Mouse (Mus musculus) monocyte, adult 5-6 weeks (primary cell): ENCODE data around the gene Prkd2. TPM values are rescaled to one million over a fixed set of nuclear protein-coding genes. Genes with fewer than 3 reads are reported as not detected.

ENCODE experiments used
- ATAC-seq: fragments of 153-309, 156-312 bp; replicated peaks from 2 replicates; pipeline ENCODE4 v1.8.0; 2017; ENCODE audit warnings: mild to moderate bottlenecking; ENCODE audit not compliant: low TSS enrichment, insufficient number of reproducible peaks, severe bottlenecking, poor library complexity, low FRiP score
- total RNA-seq: library from RNA; stranded (forward); fragments of 200-1000, 200-491, 200-594 nt; gene quantifications from 3 replicates; pipeline ENCODE4 v1.2.3, GENCODE M21; 2017

The Prkd2 gene
- 13.1 to 26.6 TPM (median 15.6 TPM) in 3 replicates for total RNA-seq

DNA sequence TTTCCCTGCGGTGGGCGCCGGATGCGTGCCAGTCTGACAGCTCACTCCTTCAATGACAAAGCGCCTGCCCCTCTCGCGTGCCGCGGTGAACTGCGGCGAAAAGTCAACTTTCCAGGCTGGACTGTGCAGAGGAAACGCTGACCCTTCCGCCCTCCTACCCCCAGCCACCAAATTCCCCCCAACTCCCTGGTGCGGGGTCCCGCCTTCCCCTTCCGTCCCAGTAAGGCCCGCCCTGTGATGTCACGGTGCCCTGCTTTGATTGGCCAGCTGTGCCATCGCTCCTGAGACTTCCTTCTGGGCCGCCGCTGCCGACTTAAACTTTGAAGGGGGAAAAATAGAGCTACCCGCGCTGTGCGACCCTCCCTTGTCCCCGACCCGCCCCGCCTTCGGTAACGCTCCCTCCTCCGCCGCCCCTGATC, at the start of gene Prkd2:
Prkd2 (plus strand) TSS at position 258 of the 419 bp plus-strand sequence.
- ATAC-seq, result peak; percentile 82

DNA sequence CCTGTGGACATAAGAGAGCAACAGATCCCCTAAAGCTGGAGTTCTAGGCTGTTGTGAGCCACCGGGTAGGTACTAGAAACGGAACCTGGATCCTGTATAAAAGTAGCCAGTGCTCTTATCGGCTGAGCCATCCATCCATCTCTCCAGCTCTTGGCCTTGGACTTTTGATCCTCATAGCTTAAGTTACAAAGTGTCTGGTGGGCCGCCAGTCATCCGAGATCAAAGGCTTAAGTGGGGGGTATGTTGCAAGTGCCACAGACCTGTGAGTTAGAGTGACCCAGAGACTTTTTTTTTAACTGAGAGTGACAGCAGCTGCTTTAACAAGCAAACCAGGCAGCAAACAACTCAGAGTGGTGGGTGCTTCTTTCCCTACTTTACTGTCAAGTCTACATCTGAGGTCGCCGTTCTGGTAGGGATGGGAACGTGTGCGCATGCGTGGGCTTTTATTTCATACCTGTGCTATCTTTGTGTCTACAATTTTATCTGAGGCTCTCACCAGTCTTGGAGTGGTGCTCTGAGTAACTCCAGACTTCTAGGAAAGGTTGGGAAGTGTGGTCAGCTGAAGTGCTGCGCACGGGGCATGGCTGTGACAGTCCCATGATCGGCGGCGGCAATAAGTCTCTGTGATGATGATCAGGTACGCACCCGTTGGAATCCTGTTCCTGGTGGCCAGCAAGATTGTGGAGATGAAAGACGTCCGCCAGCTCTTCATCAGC, 49.5 kb upstream of the Prkd2 start:
- ATAC-seq, result no peak

DNA sequence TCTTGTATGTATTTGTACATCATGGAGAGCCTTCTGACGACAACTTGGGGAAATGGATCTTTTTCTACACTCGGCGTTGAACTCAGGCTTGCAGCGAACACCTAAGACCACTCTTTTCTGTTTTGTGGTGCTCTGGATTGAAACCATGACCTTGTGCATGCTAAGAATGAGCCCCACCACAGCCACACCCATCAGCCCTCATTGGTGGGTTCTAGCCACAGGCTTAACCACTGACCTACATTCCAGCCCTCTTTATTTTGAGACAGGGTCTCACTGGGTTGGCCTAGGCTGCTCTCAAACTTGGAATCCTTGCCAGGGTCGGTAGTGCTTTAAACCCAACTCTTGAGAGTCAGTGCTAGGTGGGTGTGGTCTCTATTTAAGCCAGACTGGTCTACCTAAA, 47.8 kb upstream of the Prkd2 start:
- no peak for ATAC-seq

DNA sequence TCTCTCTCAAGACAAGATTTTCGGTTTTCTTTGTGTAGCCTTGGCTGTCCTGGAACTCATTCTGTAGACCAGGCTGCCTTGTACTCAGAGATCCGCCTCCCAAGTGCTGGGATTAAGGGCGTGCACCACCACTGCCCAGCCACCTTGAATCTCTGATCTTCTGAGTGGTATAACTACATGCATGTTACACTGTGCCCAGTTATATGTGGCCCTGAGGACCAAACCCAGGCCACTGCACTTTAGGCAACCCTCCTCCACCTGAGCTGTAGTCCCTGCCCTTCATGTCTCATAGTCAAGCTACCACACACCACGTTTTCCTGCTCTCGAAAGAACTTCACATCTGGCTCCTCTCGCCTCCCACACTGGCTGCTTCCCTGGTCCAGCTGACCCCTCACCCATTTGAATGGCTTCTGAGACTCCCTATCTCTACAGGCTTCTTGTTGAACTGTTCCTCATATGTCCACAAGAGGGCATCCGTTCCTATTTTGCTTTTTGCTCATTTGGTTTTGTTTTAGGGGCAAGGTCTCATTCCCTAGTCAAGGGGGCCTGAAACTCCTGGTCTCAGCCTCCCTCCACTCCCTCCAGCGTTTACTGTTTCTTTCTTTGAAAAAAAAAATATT, 38.2 kb upstream of the Prkd2 start:
- peak; percentile 61; the same call in 1 of the 2 replicates for ATAC-seq

- ATAC-seq, result no peak
Measured at GRCm38 (mm10) chr7:16807936-16808335, 34.8 kb upstream of the Prkd2 start.

GRCm38 (mm10) chr7:16808647-16809046, 34.1 kb upstream of the Prkd2 start:
- no peak for ATAC-seq

- ATAC-seq, result peak; percentile 47; the same call in 1 of the 2 replicates
Measured at GRCm38 (mm10) chr7:16809739-16810138, 33.0 kb upstream of the Prkd2 start.

DNA sequence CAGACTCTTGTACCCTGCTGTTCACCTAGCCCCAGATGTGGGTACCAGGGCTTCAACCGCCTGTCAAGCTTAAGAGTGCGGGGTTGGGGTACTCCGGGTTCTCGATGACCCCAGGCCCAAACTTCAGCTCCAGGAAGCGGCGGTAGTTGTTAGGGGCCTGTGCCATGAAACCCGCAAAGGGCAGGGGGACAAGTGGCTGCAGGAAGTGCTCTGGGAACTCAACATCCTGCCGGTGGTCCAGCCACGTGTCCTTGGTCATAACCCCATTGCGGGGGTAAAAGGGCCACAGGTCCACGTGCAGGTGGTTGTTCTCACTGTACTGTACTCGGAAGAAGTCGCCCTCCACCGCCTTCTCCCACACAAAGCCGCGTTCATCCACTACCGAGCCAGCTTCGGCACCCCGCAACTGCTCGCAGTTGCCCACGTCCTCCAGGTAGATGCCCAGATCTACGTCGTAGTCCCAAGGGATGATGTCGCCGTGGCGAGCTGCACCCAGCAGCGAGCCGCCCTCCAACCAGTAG, 32.2 kb upstream of the Prkd2 start:
- ATAC-seq, result no peak

DNA sequence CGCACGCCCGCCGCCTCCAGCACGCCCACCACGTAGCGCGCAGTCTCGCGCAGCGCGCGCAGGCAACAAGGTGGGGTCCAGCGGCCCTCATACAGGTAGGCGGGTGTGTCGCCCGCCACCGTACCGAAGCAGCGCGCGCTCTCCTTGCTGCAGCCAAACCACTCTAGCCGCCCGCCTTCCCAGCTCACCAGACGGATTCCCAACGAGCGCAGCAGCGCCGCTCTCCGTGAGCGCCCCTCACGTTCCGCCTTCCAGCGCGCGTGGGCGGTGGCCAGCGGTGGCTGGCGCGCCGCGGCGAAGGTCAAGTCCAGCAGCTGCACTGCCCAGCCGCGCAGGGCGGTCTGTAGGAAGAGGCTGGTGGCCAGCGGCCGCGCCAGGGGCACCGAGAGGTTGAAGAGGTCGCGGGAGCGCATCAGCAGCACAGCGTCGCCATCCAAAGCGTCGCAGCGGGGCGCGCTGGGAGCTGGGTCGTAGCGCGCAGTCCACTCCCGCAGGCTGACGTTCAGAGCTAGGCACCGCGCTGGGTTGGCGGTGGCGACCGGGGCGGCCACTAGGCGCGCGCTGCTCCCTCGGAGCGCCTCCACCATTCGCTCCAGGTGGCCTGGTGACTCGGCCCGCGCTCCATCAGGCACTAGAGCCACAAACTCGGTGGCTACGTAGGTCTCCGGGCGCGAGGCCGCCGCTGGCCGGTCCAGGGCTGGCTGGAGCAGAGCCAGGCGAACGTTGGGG, 31.6 kb upstream of the Prkd2 start:
- no peak for ATAC-seq

DNA sequence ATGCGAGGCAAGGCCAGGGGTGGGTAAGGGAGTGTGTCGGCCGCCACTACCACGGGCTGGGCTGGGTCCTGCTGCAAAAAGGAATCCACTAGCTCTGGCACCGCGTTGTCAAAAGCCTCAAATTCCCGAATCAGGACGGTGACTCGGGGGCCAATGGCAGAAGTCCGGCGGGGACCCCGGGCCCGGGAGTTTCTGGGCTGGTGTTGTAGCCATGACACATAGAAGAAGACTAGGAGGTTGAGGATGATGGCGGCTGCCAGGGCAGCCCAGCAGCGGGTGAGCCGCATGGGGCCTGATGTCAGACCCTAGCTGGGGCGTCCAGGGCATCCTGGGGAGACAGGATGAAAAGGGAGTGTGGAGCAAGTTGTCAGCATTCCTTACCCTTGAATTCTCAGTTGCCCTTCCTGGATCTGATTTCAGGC, 31.0 kb upstream of the Prkd2 start:
- no peak for ATAC-seq

DNA sequence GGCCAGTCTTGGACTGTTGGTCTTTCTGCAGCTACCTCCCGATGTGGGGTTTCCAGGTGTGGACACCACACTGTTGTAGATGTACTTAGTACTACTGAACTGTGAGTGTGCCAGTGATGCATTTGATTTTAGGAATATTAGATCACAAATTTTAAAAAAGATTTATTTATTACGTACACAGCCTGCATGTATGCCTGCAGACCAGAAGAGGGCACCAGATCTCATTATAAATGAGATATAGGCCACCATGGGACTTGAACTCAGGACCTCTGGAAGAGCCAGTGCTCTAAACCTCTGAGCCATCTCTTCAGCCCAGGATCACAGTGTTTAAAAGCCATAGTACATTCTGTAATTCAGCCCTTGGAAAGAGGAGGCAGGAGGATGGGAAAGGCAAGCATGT, 30.2 kb upstream of the Prkd2 start:
- no peak for ATAC-seq

DNA sequence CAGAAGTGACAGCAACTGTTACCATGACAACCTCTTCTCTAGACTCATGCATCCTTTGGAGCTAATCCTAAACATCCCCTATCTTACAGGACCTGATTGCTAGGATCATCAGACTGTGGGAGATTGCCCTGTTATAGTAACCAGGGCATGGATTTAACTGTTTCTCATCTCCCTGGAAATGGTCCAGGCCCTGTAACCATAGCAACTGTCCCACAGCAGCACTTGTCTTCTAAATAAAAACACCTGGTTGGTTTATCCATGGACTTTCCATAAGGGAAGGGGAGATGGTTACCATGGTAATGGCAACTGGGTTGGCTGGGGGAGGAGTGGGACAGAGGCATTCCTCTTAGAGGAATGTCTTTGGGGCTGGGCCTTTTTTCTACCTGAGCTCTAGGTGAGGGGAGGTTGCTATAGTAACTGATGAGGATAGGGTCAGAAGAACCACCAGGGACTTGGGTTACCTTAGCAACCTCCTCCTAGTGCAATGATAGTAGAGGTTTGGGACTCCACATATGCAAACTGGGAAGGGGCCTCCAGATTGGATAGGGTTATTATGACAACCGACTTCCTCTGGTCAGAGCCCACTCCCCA, 27.3 kb upstream of the Prkd2 start, which contains the start of gene Strn4:
Strn4 (plus strand) TSS at position 539 of the 591 bp plus-strand sequence.
- ATAC-seq, result no peak

DNA sequence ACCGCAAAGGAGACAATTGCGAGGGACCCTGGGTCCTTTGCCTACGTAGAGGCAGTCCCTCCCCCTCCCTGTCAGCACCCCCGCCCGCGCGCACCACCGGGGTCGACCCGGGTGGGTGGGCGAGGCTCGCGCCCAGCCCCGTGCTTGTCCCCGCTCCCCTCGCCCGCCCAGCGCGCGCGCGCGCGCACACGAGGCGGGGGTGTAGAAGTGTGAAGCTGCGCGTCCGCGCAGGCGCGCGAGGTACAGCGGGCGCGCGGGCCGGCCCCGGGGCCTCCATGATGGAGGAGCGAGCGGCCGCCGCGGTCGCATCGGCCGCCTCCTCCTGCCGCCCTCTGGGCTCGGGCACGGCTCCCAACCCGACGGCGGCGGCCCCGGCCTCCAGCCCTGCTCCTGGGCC, 26.6 kb upstream of the Prkd2 start:
- ATAC-seq, result no peak

GRCm38 (mm10) chr7:16816475-16817122, 26.1 kb upstream of the Prkd2 start, which contains the start of gene Fkrp:
Gene Fkrp, minus strand, starts transcription at chr7:16816732.
- ATAC-seq, result no peak

- ATAC-seq, result no peak
Measured at GRCm38 (mm10) chr7:16817693-16818092, 25.0 kb upstream of the Prkd2 start.

DNA sequence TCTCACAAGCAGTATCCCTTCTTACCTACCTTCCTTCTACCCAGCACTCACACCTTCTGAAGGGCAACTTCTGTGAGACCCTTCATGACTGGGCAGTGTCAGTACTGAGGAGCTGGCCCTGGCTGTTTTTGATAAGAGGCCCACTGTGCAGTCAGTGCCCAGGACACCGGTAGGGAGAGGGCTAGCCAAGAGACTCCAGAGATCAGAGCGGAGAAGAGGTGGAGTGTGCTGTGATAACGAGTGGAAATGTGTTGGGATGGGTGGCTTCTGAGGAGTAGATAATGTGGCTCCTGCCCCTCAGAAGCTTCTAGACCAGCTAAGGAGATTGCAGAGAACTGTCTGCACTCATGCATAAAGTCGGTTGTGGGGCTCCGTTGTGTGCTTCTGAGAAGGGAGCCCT, 22.9 kb upstream of the Prkd2 start:
- ATAC-seq, result no peak

GRCm38 (mm10) chr7:16820271-16820763, 22.4 kb upstream of the Prkd2 start:
- 0 out of 2 replicates have a peak, but pooled peaks have one; percentile 14 for ATAC-seq

DNA sequence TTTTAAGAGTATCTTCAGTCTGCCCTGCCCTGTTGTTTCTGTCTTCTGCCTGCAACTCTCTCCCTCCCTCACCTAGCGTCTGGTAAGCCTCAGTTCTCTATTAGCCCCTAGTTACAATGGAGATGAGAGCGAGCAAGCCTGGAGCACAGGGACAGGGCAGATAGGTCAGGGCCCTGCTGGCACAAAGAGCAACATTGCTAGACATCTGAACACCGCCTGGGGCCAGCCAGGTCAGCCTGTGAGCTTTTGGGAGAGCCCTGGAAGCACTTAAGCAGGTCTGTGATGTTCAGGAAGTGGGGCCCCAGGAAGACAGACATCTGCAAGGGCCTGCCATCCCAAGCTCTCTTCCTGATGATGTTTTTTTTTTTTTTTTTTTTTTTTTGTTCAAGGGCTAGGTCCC, 21.6 kb upstream of the Prkd2 start:
- ATAC-seq, result no peak
